Mouse (Mus musculus) neural tube, embryonic 11.5 days (tissue): ENCODE measurements around the gene Actr3b. TPM values are rescaled to one million over a fixed set of nuclear protein-coding genes. Genes with fewer than 3 reads are reported as not detected.

Experiments
- ATAC-seq: fragments of 200-750 bp; cut with Nextera tagmentation; 2 replicates; pipeline ENCODE4 v1.8.0; 2017; ENCODE audit warnings: moderate number of reproducible peaks, mild to moderate bottlenecking, moderate TSS enrichment, moderate library complexity; ENCODE audit not compliant: insufficient read depth, low FRiP score, low TSS enrichment
- DNase-seq: peaks from one replicate; pipeline ENCODE4 v3.0.0-alpha.2; 2015; ENCODE audit warnings: low spot score
- H3K27ac ChIP-seq: fragments of 300-500 bp; sonication (generic); 2 replicates; pipeline ENCODE4 v1.5.1; 2014; ENCODE audit warnings: low read depth, mild to moderate bottlenecking, low read length
- H3K27me3 ChIP-seq: fragments of 300-500 bp; sonication (generic); 2 replicates; pipeline ENCODE4 v1.6.1; 2014; ENCODE audit warnings: mild to moderate bottlenecking, low read length, mixed read lengths; ENCODE audit not compliant: control insufficient read depth, insufficient read depth
- H3K36me3 ChIP-seq: fragments of 300-500 bp; sonication (generic); 2 replicates; pipeline ENCODE4 v1.6.1; 2014; ENCODE audit warnings: mild to moderate bottlenecking, low read length, moderate library complexity, mixed read lengths; ENCODE audit not compliant: control insufficient read depth, insufficient read depth
- H3K4me1 ChIP-seq: fragments of 300-500 bp; sonication (generic); 2 replicates; pipeline ENCODE4 v1.6.1; 2014; ENCODE audit warnings: low read length, mixed read lengths; ENCODE audit not compliant: control insufficient read depth, insufficient read depth
- H3K4me2 ChIP-seq: fragments of 300-500 bp; sonication (generic); 2 replicates; pipeline ENCODE4 v1.6.1; 2014; ENCODE audit warnings: low read depth, mild to moderate bottlenecking, moderate library complexity
- H3K4me3 ChIP-seq: fragments of 300-500 bp; sonication (generic); 2 replicates; pipeline ENCODE4 v1.5.1; 2014; ENCODE audit warnings: low read depth, low read length
- H3K9ac ChIP-seq: fragments of 300-500 bp; sonication (generic); 2 replicates; pipeline ENCODE4 v1.6.1; 2014; ENCODE audit warnings: mild to moderate bottlenecking, low read length
- H3K9me3 ChIP-seq: fragments of 300-500 bp; sonication (generic); 2 replicates; pipeline ENCODE4 v1.6.1; 2016; ENCODE audit warnings: low read length; ENCODE audit not compliant: control insufficient read depth
- WGBS: fragments of 180-500 bp; shearing (Covaris S2); extraction: QIAGEN DNeasy Blood & Tissue Kit; methylation state at CpG from one replicate; pipeline ENCODE4 v1.1.7; 2014; 5-methylcytosine and 5-hydroxymethylcytosine counted together
- polyA plus RNA-seq: library from polyadenylated mRNA; unstranded; fragments of >200 nt; fragmentation: Nextera tagmentation; extraction: Ambion mirVana; gene quantifications from 2 replicates; pipeline ENCODE4 v1.2.1, GENCODE M21; 2014

The Actr3b gene
- polyA plus RNA-seq, 1 experiment from 2014 or later = 11.5 TPM

- DNase-seq (no peak), ATAC-seq (no peak)
- Histone ChIP-seq H3K4me1 (no peaks in the 10 kb centered on the region), H3K27ac (no peak overlapping the region), H3K4me3 (no peak overlapping the region), H3K9me3 (no peaks in the 10 kb centered on the region), H3K4me2 (no peak overlapping the region), H3K27me3 (no peaks in the 10 kb centered on the region), H3K9ac (no peak overlapping the region), H3K36me3 (no peaks in the 10 kb centered on the region)
- 88% methylated on average over 5 of the region's 5 CpGs for WGBS
These were observed 44.8 kb downstream of the Actr3b start for GRCm38 (mm10) chr5:25804569-25804968.

DNA sequence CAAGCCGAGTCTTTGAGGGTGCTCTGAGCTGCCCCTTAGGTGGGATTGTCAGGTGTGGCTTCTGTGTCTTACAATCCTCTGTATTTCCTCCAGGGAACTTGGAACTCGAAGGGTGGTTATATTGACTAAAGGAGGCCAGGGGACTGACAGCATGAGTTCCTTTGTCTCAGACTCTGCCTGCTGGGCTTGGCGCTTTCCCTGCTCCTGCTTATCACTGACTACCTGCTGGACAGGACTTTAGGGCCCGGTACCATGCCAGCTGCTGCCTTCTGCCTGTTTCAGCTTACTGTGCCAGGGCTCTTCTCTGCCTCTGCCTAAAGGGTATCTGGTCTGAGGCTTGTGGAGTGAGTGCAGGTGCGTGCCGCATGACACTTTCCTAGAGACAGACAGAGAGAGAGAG lies 53.1 kb downstream of the Actr3b start:
- no peak overlapping the region for H3K4me2 ChIP-seq
- no peak overlapping the region for H3K27ac ChIP-seq
- no peak overlapping the region for H3K9ac ChIP-seq
- H3K4me3 ChIP-seq = no peak overlapping the region
- no peaks in the 10 kb centered on the region for H3K9me3 ChIP-seq
- ATAC-seq (no peak), DNase-seq (no peak)
- H3K27me3 ChIP-seq = no peaks in the 10 kb centered on the region
- no peaks in the 10 kb centered on the region for H3K4me1 ChIP-seq
- WGBS = 57% methylated on average over 6 of the region's 6 CpGs
- no peaks in the 10 kb centered on the region for H3K36me3 ChIP-seq

DNA sequence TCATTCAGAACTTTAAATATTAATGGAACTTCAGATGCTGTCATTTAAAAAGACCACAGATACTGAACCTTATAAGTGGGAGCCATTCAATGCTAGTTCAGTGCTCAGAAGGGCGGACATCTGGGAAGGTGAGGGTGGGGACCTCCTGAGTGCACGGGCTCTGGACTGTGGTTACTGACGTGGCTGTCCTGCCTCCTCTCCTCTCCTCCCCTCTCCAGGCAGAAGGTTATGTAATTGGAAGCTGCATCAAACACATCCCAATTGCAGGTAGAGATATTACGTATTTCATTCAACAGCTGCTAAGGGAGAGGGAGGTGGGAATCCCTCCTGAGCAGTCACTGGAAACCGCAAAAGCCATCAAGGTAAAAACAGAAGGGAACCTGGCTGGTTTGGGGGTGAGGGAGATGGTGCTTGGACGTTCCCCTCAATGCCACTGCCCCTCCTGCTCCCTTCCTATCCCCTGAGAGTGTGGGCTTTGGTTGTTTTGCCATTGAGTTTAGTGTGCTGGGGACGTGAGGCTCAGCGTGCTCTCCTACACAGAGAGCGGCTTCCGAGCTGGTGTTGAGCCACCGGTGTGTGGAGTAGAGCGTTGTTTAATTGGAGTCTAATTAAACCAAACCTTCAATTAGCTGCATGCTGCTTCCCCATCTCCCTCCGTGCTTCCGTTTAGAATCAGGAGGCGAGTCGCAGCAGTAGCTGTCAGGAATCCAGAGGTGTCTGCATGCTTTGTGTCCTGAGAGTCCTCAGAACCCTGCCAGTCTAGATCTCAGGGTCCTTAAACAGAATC lies 69.7 kb downstream of the Actr3b start:
- Histone ChIP-seq H3K27ac (no peak overlapping the region), H3K27me3 (no peaks in the 10 kb centered on the region), H3K4me2 (no peak overlapping the region), H3K9ac (no peak overlapping the region), H3K9me3 (no peaks in the 10 kb centered on the region), H3K4me3 (no peak overlapping the region), H3K36me3 (no peaks in the 10 kb centered on the region), H3K4me1 (no peaks in the 10 kb centered on the region)
- 81% methylated on average over 16 of the region's 16 CpGs for WGBS
- ATAC-seq (no peak), DNase-seq (no peak)

GRCm38 (mm10) chr5:25830802-25831201 lies 71.0 kb downstream of the Actr3b start:
- Histone ChIP-seq H3K27ac (no peak overlapping the region), H3K4me2 (no peak overlapping the region), H3K36me3 (no peaks in the 10 kb centered on the region), H3K27me3 (no peaks in the 10 kb centered on the region), H3K9me3 (no peaks in the 10 kb centered on the region), H3K9ac (no peak overlapping the region), H3K4me1 (no peaks in the 10 kb centered on the region), H3K4me3 (no peak overlapping the region)
- DNase-seq = no peak
- no peak for ATAC-seq
- 81% methylated on average over 3 of the region's 3 CpGs for WGBS

- Histone ChIP-seq H3K4me2 (no peak overlapping the region), H3K4me3 (no peak overlapping the region), H3K27me3 (no peaks in the 10 kb centered on the region), H3K36me3 (no peaks in the 10 kb centered on the region), H3K4me1 (no peaks in the 10 kb centered on the region), H3K9me3 (no peaks in the 10 kb centered on the region), H3K27ac (no peak overlapping the region), H3K9ac (no peak overlapping the region)
- DNase-seq = peak; percentile 48
- 79% methylated on average over 5 of the region's 5 CpGs for WGBS
- ATAC-seq = no peak; the same call in 1 of the 2 replicates
These were observed 71.8 kb downstream of the Actr3b start for GRCm38 (mm10) chr5:25831624-25832023.

- Histone ChIP-seq H3K36me3 (no peaks in the 10 kb centered on the region), H3K27ac (no peak overlapping the region), H3K4me3 (no peak overlapping the region), H3K9ac (no peak overlapping the region), H3K4me1 (no peaks in the 10 kb centered on the region), H3K4me2 (no peak overlapping the region), H3K27me3 (no peaks in the 10 kb centered on the region), H3K9me3 (no peaks in the 10 kb centered on the region)
- 35% methylated on average over 4 of the region's 4 CpGs for WGBS
- ATAC-seq = no peak
- peak; percentile 43 for DNase-seq
These were observed 79.6 kb downstream of the Actr3b start for GRCm38 (mm10) chr5:25839400-25839799.

DNA sequence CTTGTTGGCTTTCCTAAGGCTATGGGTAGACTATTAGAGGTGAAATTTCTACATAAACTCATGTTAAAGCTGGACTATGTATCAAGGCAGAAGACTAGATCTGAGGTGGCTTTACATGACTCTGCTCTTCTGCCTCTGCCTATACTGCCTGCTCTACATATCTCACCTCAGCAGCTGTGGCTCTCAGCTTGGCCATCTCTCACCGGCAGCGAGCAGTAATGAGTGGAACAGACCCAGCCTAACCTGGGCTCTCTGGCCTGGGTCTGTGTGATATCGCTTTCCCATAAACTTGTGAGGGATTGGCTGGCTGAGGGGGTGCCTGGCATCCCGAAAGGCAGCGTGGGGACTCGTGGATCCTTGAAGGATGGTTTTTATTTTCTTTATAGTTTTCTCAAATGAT lies 86.8 kb downstream of the Actr3b start:
- Histone ChIP-seq H3K9me3 (no peaks in the 10 kb centered on the region), H3K4me1 (no peaks in the 10 kb centered on the region), H3K4me2 (no peak overlapping the region), H3K36me3 (no peaks in the 10 kb centered on the region), H3K9ac (no peak overlapping the region), H3K27ac (no peak overlapping the region), H3K27me3 (no peaks in the 10 kb centered on the region), H3K4me3 (no peak overlapping the region)
- WGBS = 92% methylated on average over 6 of the region's 6 CpGs
- no peak for DNase-seq
- no peak for ATAC-seq

DNA sequence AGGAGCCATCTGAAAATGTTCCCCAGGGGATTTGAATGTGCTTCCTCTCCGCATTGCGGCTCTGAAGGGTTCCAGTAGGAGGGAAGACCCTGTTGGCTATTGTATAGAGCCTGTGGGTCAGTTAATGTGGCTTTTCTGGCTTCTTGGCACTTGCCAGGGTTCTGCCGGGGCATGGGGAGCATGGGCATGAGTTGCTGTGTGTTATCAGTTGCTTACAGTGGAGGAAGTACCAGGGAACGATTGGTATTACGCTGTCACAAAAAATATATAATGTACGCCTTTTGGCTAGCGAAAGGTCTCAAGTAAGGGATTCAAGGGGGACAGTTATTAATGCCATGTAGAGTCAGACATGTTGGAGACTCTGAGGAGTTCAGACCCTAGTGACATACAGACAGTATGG lies 87.4 kb downstream of the Actr3b start:
- Histone ChIP-seq H3K27ac (no peak overlapping the region), H3K27me3 (no peaks in the 10 kb centered on the region), H3K4me3 (no peak overlapping the region), H3K4me2 (no peak overlapping the region), H3K9me3 (no peaks in the 10 kb centered on the region), H3K4me1 (no peaks in the 10 kb centered on the region), H3K9ac (no peak overlapping the region), H3K36me3 (no peaks in the 10 kb centered on the region)
- 91% methylated on average over 7 of the region's 7 CpGs for WGBS
- ATAC-seq = no peak
- DNase-seq = no peak

DNA sequence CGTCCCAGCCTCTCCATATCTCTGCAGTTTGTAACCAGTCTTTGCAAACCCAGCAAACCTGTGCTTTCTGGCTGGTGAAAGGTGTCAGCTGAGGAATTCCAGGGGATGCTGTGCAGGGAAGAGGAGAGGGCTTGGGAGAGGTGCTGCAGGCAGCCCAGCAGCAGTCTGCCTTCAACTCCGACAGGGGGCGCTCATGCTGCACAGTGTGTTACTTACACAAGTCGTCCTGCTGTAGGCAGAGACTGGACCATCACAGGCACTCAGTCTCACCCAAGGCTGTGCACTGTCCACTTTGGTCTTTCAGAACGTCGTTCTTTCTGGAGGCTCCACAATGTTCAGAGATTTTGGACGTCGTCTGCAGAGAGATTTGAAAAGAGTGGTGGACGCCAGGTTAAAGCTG lies 88.3 kb downstream of the Actr3b start:
- H3K27me3 ChIP-seq = no peaks in the 10 kb centered on the region
- H3K4me2 ChIP-seq = no peak overlapping the region
- no peak overlapping the region for H3K9ac ChIP-seq
- DNase-seq = peak; percentile 52
- no peak overlapping the region for H3K4me3 ChIP-seq
- H3K9me3 ChIP-seq = no peaks in the 10 kb centered on the region
- no peak overlapping the region for H3K27ac ChIP-seq
- ATAC-seq = no peak
- WGBS = 53% methylated on average over 9 of the region's 9 CpGs
- no peaks in the 10 kb centered on the region for H3K4me1 ChIP-seq
- no peaks in the 10 kb centered on the region for H3K36me3 ChIP-seq
